Mouse (Mus musculus) liver, embryonic 13.5 days (tissue): Measurements from ENCODE around the gene Zfp383. TPM values are rescaled to one million over a fixed set of nuclear protein-coding genes. Genes with fewer than 3 reads are reported as not detected.

Experiments used
- ATAC-seq: fragments of 200-750 bp; cut with Nextera tagmentation; 2 replicates; pipeline ENCODE4 v1.8.0; 2017; ENCODE audit warnings: low read depth, mild to moderate bottlenecking, moderate number of reproducible peaks, moderate library complexity
- DNase-seq: peaks from one replicate; pipeline ENCODE4 v3.0.0; 2022
- H3K27ac ChIP-seq: fragments of 300-500 bp; sonication (generic); 2 replicates; pipeline ENCODE4 v1.5.1; 2015; ENCODE audit warnings: moderate library complexity, mild to moderate bottlenecking, inconsistent platforms
- H3K27me3 ChIP-seq: fragments of 300-500 bp; sonication (generic); 2 replicates; pipeline ENCODE4 v1.6.1; 2015; ENCODE audit warnings: mild to moderate bottlenecking, inconsistent platforms
- H3K36me3 ChIP-seq: fragments of 300-500 bp; sonication (generic); 2 replicates; pipeline ENCODE4 v1.6.1; 2015; ENCODE audit warnings: mild to moderate bottlenecking, inconsistent platforms
- H3K4me1 ChIP-seq: fragments of 300-500 bp; sonication (generic); replicated peaks from 2 replicates; pipeline ENCODE4 v1.6.1; 2015; ENCODE audit warnings: inconsistent platforms
- H3K4me2 ChIP-seq: fragments of 300-500 bp; sonication (generic); 2 replicates; pipeline ENCODE4 v1.6.1; 2015; ENCODE audit warnings: inconsistent platforms, mild to moderate bottlenecking, moderate library complexity
- H3K4me3 ChIP-seq: fragments of 300-500 bp; sonication (generic); replicated peaks from 2 replicates; pipeline ENCODE4 v1.5.1; 2015; ENCODE audit warnings: mild to moderate bottlenecking, inconsistent platforms
- H3K9ac ChIP-seq: fragments of 300-500 bp; sonication (generic); 2 replicates; pipeline ENCODE4 v1.6.1; 2015; ENCODE audit warnings: mild to moderate bottlenecking, inconsistent platforms
- H3K9me3 ChIP-seq: fragments of 300-500 bp; sonication (generic); replicated peaks from 2 replicates; pipeline ENCODE4 v1.6.1; 2016; ENCODE audit warnings: inconsistent platforms
- WGBS: fragments of 180-500 bp; shearing (Covaris S2); methylation state at CpG from one replicate; pipeline ENCODE4 v1.1.7; 2015; ENCODE audit not compliant: insufficient replicate concordance; 5-methylcytosine and 5-hydroxymethylcytosine counted together
- polyA plus RNA-seq: library from polyadenylated mRNA; unstranded; fragments of >200 nt; fragmentation: Nextera tagmentation; extraction: Ambion mirVana; gene quantifications from 2 replicates; pipeline ENCODE4 v1.2.1, GENCODE M21; 2015

Zfp383 gene
- polyA plus RNA-seq, 1 experiment from 2014 or later: 0.58 TPM

GRCm38 (mm10) chr7:29905966-29906681 lies 1.9 kb upstream of the Zfp383 start, which contains the start of gene Zfp27:
Zfp27 (minus strand) TSS chr7:29906572.
- peak within 1 kb of the TSS; percentile 81 for H3K27ac ChIP-seq
- ATAC-seq (peak; percentile 78), DNase-seq (peak; percentile 63)
- no peaks in the 10 kb centered on the region for H3K9me3 ChIP-seq
- H3K36me3 ChIP-seq: peaks cover 13% of the 10 kb centered on the region
- peak within 1 kb of the TSS; percentile 75 for H3K9ac ChIP-seq
- no peaks in the 10 kb centered on the region for H3K27me3 ChIP-seq
- peaks cover 17% of the 10 kb centered on the region for H3K4me1 ChIP-seq
- peak within 1 kb of the TSS; percentile 70 for H3K4me3 ChIP-seq
- WGBS: under 1% methylated on average over 22 of the region's 22 CpGs
- H3K4me2 ChIP-seq: peak within 1 kb of the TSS; percentile 75

DNA sequence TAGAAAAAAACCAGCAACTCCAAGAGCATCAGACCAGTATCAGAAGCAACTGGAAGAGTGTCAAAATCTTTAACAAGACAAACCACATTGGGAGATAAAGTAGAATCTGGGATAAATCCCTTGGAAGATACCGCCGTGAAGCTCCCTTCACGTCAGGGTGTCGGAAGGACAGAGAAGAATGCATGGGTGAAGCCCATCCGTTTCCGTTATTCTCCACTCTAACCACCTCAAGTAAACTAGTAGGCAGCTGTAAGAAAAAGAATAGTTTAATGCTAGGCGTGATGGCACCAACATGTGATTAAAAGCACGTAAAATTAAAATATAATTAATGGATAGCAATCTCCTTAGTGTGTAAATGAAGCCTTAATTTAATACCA lies 1.4 kb upstream of the Zfp383 start:
- H3K9me3 ChIP-seq: no peaks in the 10 kb centered on the region
- 34% methylated on average over 8 of the region's 8 CpGs for WGBS
- peak overlapping the region; percentile 75 for H3K4me2 ChIP-seq
- peaks cover 17% of the 10 kb centered on the region for H3K4me1 ChIP-seq
- ATAC-seq (no peak), DNase-seq (no peak)
- no peak overlapping the region for H3K27ac ChIP-seq
- peaks cover 8% of the 10 kb centered on the region for H3K36me3 ChIP-seq
- H3K9ac ChIP-seq: peak overlapping the region; percentile 75; the same call in 1 of the 2 replicates
- peak overlapping the region; percentile 70 for H3K4me3 ChIP-seq
- no peaks in the 10 kb centered on the region for H3K27me3 ChIP-seq

GRCm38 (mm10) chr7:29907206-29907605 lies 817 bp upstream of the Zfp383 start:
- ATAC-seq (no peak), DNase-seq (no peak)
- H3K9ac ChIP-seq: no peak overlapping the region
- 71% methylated on average over 5 of the region's 5 CpGs for WGBS
- peaks cover 17% of the 10 kb centered on the region for H3K4me1 ChIP-seq
- no peaks in the 10 kb centered on the region for H3K9me3 ChIP-seq
- no peak overlapping the region for H3K27ac ChIP-seq
- peak overlapping the region; percentile 75; the same call in 1 of the 2 replicates for H3K4me2 ChIP-seq
- H3K36me3 ChIP-seq: peaks cover 9% of the 10 kb centered on the region
- no peaks in the 10 kb centered on the region for H3K27me3 ChIP-seq
- H3K4me3 ChIP-seq: no peak overlapping the region

GRCm38 (mm10) chr7:29910252-29910651 lies 2.2 kb downstream of the Zfp383 start:
- Histone ChIP-seq H3K9me3 (0 out of 2 replicates have a peak, but pooled peaks cover 4% of the 10 kb centered on the region), H3K4me2 (no peak overlapping the region), H3K4me1 (peaks cover 16% of the 10 kb centered on the region), H3K9ac (no peak overlapping the region), H3K27ac (no peak overlapping the region), H3K27me3 (no peaks in the 10 kb centered on the region), H3K36me3 (peaks cover 25% of the 10 kb centered on the region), H3K4me3 (no peak overlapping the region)
- 73% methylated on average over 2 of the region's 2 CpGs for WGBS
- DNase-seq (no peak), ATAC-seq (no peak)

GRCm38 (mm10) chr7:29912172-29912571 lies 4.1 kb downstream of the Zfp383 start:
- H3K4me2 ChIP-seq: no peak overlapping the region
- DNase-seq (no peak), ATAC-seq (no peak)
- 0 out of 2 replicates have a peak, but pooled peaks cover 6% of the 10 kb centered on the region for H3K9me3 ChIP-seq
- H3K4me3 ChIP-seq: no peak overlapping the region
- H3K27me3 ChIP-seq: no peaks in the 10 kb centered on the region
- H3K4me1 ChIP-seq: peaks cover 7% of the 10 kb centered on the region
- H3K36me3 ChIP-seq: peaks cover 31% of the 10 kb centered on the region
- H3K9ac ChIP-seq: no peak overlapping the region
- no peak overlapping the region for H3K27ac ChIP-seq
- WGBS: 78% methylated on average over 13 of the region's 13 CpGs

GRCm38 (mm10) chr7:29917371-29918061 lies 9.5 kb downstream of the Zfp383 start:
- 0 out of 2 replicates have a peak, but pooled peaks cover 4% of the 10 kb centered on the region for H3K4me1 ChIP-seq
- WGBS: 40% methylated on average over 6 of the region's 6 CpGs
- no peak for DNase-seq
- peaks cover 25% of the 10 kb centered on the region for H3K36me3 ChIP-seq
- H3K27ac ChIP-seq: peak overlapping the region; percentile 34; the same call in 1 of the 2 replicates
- H3K4me3 ChIP-seq: no peak overlapping the region
- 0 out of 2 replicates have a peak, but pooled peaks cover 6% of the 10 kb centered on the region for H3K9me3 ChIP-seq
- no peaks in the 10 kb centered on the region for H3K27me3 ChIP-seq
- H3K9ac ChIP-seq: no peak overlapping the region
- H3K4me2 ChIP-seq: no peak overlapping the region
- ATAC-seq: no peak

DNA sequence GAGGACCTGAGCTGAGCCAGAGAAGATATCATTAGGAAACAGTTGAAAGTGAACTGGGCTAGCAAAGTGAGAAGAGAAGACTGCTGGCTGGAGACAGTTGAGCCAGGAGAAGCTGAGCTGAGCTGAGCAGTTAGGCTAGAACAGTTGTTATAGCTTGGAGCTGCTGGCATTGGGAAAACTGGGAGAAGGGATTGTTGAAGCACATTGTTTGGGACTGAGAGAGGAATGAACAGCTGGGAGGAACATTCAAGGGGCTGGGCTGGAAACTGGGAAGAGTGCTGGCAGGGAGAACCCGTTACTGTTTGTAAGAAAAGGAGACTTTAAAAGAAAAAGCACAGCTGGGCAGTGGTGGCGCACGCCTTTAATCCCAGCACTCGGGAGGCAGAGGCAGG lies 10.0 kb downstream of the Zfp383 start:
- peaks cover 25% of the 10 kb centered on the region for H3K36me3 ChIP-seq
- 0 out of 2 replicates have a peak, but pooled peaks cover 4% of the 10 kb centered on the region for H3K4me1 ChIP-seq
- peak overlapping the region; percentile 34; the same call in 1 of the 2 replicates for H3K27ac ChIP-seq
- no peak overlapping the region for H3K4me3 ChIP-seq
- H3K4me2 ChIP-seq: no peak overlapping the region
- no peak for DNase-seq
- no peak for ATAC-seq
- H3K27me3 ChIP-seq: no peaks in the 10 kb centered on the region
- WGBS: 67% methylated on average over 4 of the region's 4 CpGs
- H3K9me3 ChIP-seq: 0 out of 2 replicates have a peak, but pooled peaks cover 6% of the 10 kb centered on the region
- H3K9ac ChIP-seq: no peak overlapping the region

DNA sequence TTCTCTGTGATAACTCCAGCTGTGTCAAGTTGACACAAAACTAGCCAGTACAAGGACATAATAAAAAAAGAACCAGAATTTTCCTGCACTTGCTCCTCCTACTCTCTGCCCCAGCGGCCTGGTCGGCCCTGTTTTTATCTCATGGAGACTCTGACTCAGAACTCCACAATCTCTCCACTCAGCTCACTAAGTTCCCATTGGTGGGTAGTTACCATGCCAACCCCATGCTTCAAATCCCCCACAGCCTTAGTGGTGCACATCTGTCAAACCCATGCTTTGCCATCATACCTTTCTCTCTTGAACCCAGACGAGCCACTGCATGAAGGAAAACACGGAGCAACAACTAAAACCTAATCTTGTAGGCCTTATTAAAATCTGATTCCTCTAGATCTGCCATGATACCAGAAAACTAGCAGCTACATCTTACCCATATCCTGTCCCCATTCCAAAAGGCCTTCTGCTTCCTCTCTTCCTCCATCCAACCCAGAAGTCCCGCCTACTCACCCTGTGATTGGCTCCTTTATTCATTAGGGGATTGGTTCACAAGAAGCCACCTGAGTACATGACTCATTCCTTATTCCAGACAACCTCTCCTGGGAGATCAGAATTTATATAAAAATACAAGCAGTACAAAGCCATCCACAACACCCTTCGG lies 13.5 kb downstream of the Zfp383 start:
- no peak overlapping the region for H3K9ac ChIP-seq
- 55% methylated on average over 6 of the region's 6 CpGs for WGBS
- no peak overlapping the region for H3K4me2 ChIP-seq
- H3K9me3 ChIP-seq: 0 out of 2 replicates have a peak, but pooled peaks cover 3% of the 10 kb centered on the region
- no peaks in the 10 kb centered on the region for H3K36me3 ChIP-seq
- DNase-seq: no peak
- H3K4me1 ChIP-seq: 0 out of 2 replicates have a peak, but pooled peaks cover 4% of the 10 kb centered on the region
- H3K4me3 ChIP-seq: no peak overlapping the region
- H3K27ac ChIP-seq: no peak overlapping the region
- no peaks in the 10 kb centered on the region for H3K27me3 ChIP-seq
- no peak for ATAC-seq

- Histone ChIP-seq H3K9me3 (0 out of 2 replicates have a peak, but pooled peaks cover 3% of the 10 kb centered on the region), H3K36me3 (no peaks in the 10 kb centered on the region), H3K27me3 (no peaks in the 10 kb centered on the region), H3K9ac (no peak overlapping the region), H3K4me3 (no peak overlapping the region), H3K4me2 (no peak overlapping the region), H3K4me1 (0 out of 2 replicates have a peak, but pooled peaks cover 3% of the 10 kb centered on the region), H3K27ac (no peak overlapping the region)
- 48% methylated on average over 2 of the region's 2 CpGs for WGBS
- DNase-seq: no peak
- no peak for ATAC-seq
Observed at GRCm38 (mm10) chr7:29922780-29923179, 14.8 kb downstream of the Zfp383 start.

DNA sequence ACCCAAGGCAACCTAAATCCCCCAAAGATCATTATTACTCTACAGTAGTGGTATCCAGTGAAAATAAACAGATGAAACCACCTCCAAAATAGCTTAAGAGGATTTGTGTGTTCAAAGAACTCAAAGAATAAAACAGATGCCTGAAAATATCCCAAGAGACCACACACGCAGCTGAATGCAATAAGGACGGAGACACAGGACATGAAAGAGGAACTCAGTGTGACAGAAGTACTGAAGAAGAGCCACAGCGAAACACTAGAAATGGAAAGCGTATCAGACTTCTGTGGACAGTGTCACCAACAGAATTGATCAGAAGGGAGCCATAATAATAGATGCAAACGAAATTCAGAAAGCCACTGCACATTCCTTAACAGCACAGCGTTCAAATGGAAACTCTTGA lies 30.8 kb downstream of the Zfp383 start:
- no peak overlapping the region for H3K27ac ChIP-seq
- no peak for ATAC-seq
- H3K36me3 ChIP-seq: peaks cover 41% of the 10 kb centered on the region
- no peaks in the 10 kb centered on the region for H3K27me3 ChIP-seq
- 72% methylated on average over 6 of the region's 6 CpGs for WGBS
- no peaks in the 10 kb centered on the region for H3K4me1 ChIP-seq
- no peak overlapping the region for H3K4me3 ChIP-seq
- no peak overlapping the region for H3K4me2 ChIP-seq
- DNase-seq: no peak
- H3K9ac ChIP-seq: no peak overlapping the region
- H3K9me3 ChIP-seq: no peaks in the 10 kb centered on the region

- no peaks in the 10 kb centered on the region for H3K4me1 ChIP-seq
- DNase-seq: no peak
- WGBS: 85% methylated on average over 11 of the region's 11 CpGs
- no peak overlapping the region for H3K27ac ChIP-seq
- H3K27me3 ChIP-seq: no peaks in the 10 kb centered on the region
- no peak for ATAC-seq
- H3K9me3 ChIP-seq: no peaks in the 10 kb centered on the region
- H3K36me3 ChIP-seq: peaks cover 20% of the 10 kb centered on the region
- no peak overlapping the region for H3K4me2 ChIP-seq
- H3K4me3 ChIP-seq: no peak overlapping the region
- no peak overlapping the region for H3K9ac ChIP-seq
Observed at GRCm38 (mm10) chr7:29941027-29941426, 33.0 kb downstream of the Zfp383 start.
